Mouse (Mus musculus) myocyte (in vitro differentiated cells): ENCODE data around the gene Ampd2.

Experiments
- E2F4 ChIP-seq: IDR thresholded peaks from one replicate; pipeline ENCODE4 v1.6.1; 2011; ENCODE audit warnings: mild to moderate bottlenecking, control low read depth, moderate library complexity; ENCODE audit not compliant: insufficient read depth
- MAX ChIP-seq: IDR thresholded peaks from one replicate; pipeline ENCODE4 v1.6.1; 2011; ENCODE audit warnings: low read depth, mild to moderate bottlenecking, control low read depth
- MYOG ChIP-seq, 3 experiments: IDR thresholded peaks; one replicate each; pipeline ENCODE4 v1.6.1; 2011; ENCODE audit warnings: control low read depth in 2 of 3, low read depth in 2 of 3, mild to moderate bottlenecking in 2 of 3; ENCODE audit not compliant: insufficient read length in 2 of 3, control insufficient read depth in 1 of 3, insufficient read depth in 1 of 3
- POLR2A ChIP-seq: IDR thresholded peaks from one replicate; pipeline ENCODE4 v1.6.1; 2011; ENCODE audit warnings: low read depth, mild to moderate bottlenecking, control low read depth, moderate library complexity; ENCODE audit not compliant: insufficient read length
- POLR2AphosphoS2 ChIP-seq: IDR thresholded peaks from one replicate; pipeline ENCODE4 v1.6.1; 2011; ENCODE audit warnings: low read depth, control low read depth; ENCODE audit not compliant: insufficient read length

GRCm38 (mm10) chr3:108069231-108069870 lies 17.1 kb downstream of the Ampd2 start:
- TF ChIP-seq POLR2A (no peak), POLR2AphosphoS2 (no peak), E2F4 (no peak), MAX (no peak), MYOG (IDR thresholded peaks at IDR 0.05; ENCODE audit: control insufficient read depth in 1 of 3, insufficient read depth in 1 of 3, insufficient read length in 2 of 3, low read depth in 2 of 3) (no peak)
